Mouse (Mus musculus) pancreas, adult 10 weeks (tissue): ENCODE data around the gene Rhox2h. TPM values are rescaled to one million over a fixed set of nuclear protein-coding genes. Genes with fewer than 3 reads are reported as not detected.

Experiments used
- polyA plus RNA-seq: library from polyadenylated mRNA; stranded (reverse); fragments of 350-450 nt; fragmentation: Illumina TruSeq; extraction: RNeasy Lipid Tissue Mini Kit (QIAGEN cat#74804); gene quantifications from one replicate; pipeline ENCODE4 v1.2.3, GENCODE M21; 2015; ENCODE audit warnings: low read depth, low replicate concordance; ENCODE audit not compliant: insufficient read depth

Gene Rhox2h
- not detected for polyA plus RNA-seq

GRCm38 (mm10) chrX:37673177-37673576 lies at the start of gene Rhox2h:
Gene Rhox2h, minus strand, starts transcription at chrX:37673277.

DNA sequence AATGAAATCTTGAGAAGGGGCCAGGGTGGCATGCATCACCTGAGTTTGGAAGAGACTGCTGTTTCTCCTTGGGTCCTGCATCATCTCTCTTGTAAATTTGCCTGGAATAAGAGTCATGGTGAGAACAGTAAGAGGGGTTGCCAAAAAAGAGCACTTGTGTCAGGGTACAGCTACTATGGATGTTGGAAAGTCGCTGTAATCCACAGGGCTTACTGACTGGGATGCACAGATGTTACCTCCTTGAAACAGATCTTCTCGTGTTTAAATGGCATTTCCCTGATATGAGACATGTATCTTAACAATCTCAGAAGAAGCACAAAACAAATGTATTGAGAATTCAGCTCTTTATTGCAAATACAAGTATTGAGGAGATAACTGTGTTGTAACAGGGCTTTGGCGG lies 4.4 kb downstream of the Rhox2h start, which contains the start of gene Rhox3h:
TSS of gene Rhox3h (minus strand) at position 101 of the 400 bp plus-strand sequence.

GRCm38 (mm10) chrX:37651227-37651626 lies 21.9 kb downstream of the Rhox2h start, which contains the start of gene Rhox4g:
Gene Rhox4g, minus strand, starts transcription at chrX:37651327.

DNA sequence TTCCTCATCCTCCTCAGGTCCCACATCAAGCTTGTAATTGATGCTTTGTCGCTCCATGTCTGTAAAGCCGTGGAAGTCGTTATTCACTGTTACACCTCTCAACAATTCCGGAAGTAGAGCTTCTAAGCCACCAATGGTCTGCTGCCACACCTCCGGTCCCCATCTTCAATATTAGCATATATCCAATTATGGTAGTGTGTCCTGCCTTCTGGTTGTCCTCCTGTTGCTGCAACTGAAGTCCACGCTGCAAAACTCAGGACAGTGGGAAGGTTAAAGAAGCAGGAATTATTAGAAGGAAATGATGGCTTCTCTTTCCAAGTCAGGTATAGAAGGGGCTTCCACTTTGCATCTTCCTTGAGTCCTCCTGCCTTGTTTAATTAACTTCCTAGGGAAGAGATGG lies 29.7 kb downstream of the Rhox2h start, which contains the start of gene Rhox2g:
TSS of gene Rhox2g (minus strand) at position 101 of the 400 bp plus-strand sequence.

GRCm38 (mm10) chrX:37628512-37628911 lies 44.6 kb downstream of the Rhox2h start, which contains the start of gene Rhox3g:
Gene Rhox3g, minus strand, starts transcription at chrX:37628612.

Other genes starting within 250 kb of the Rhox2h start
- gene Rhox4b, start 240.8 kb downstream of the Rhox2h start, polyA plus RNA-seq: not detected
- not detected for gene Rhox2c, start 219.6 kb downstream of the Rhox2h start, polyA plus RNA-seq
- not detected for gene Rhox3c, start 214.7 kb downstream of the Rhox2h start, polyA plus RNA-seq
- not detected for gene Rhox4c, start 192.9 kb downstream of the Rhox2h start, polyA plus RNA-seq
- gene Rhox2d, start 179.8 kb downstream of the Rhox2h start, polyA plus RNA-seq: not detected
- gene Rhox4d, start 158.9 kb downstream of the Rhox2h start, polyA plus RNA-seq: not detected
- not detected for gene Rhox2e, start 142.8 kb downstream of the Rhox2h start, polyA plus RNA-seq
- gene Rhox3e, start 131.3 kb downstream of the Rhox2h start, polyA plus RNA-seq: not detected
- gene Rhox4e, start 115.9 kb downstream of the Rhox2h start, polyA plus RNA-seq: not detected
- gene Rhox2f, start 101.9 kb downstream of the Rhox2h start, polyA plus RNA-seq: not detected
- gene Rhox3f, start 92.3 kb downstream of the Rhox2h start, polyA plus RNA-seq: not detected
- not detected for gene Rhox4f, start 65.6 kb downstream of the Rhox2h start, polyA plus RNA-seq
- gene Rhox3g, start 44.7 kb downstream of the Rhox2h start, polyA plus RNA-seq: not detected
- not detected for gene Rhox2g, start 29.8 kb downstream of the Rhox2h start, polyA plus RNA-seq
- not detected for gene Rhox4g, start 21.9 kb downstream of the Rhox2h start, polyA plus RNA-seq
- gene Rhox3h, start 4.5 kb downstream of the Rhox2h start, polyA plus RNA-seq: not detected
- gene Rhox5, start 131.6 kb upstream of the Rhox2h start, polyA plus RNA-seq: not detected
- gene Rhox6, start 153.6 kb upstream of the Rhox2h start, polyA plus RNA-seq: not detected
- not detected for gene Rhox7a, start 158.4 kb upstream of the Rhox2h start, polyA plus RNA-seq
- gene Rhox8, start 205.7 kb upstream of the Rhox2h start, polyA plus RNA-seq: not detected
- not detected for gene Rhox7b, start 224.0 kb upstream of the Rhox2h start, polyA plus RNA-seq
- gene Rhox9, start 228.5 kb upstream of the Rhox2h start, polyA plus RNA-seq: not detected